Mouse (Mus musculus): ENCODE data around the gene Abtb2. TPM values are rescaled to one million over a fixed set of nuclear protein-coding genes. Genes with fewer than 3 reads are reported as not detected.
"Not testable (repeated sequence)": the region's sequence is repeated elsewhere in the genome, so short reads cannot be mapped to it uniquely, and the experiment has no call there.

The Abtb2 gene
- 10.6 and 14.7 TPM in 2 replicates for polyA plus RNA-seq (2012; rRNA removed)

- H3K27ac ChIP-seq (ENCODE audit: insufficient read depth, low read length), result peak within 1 kb of the TSS; percentile 68
- under 1% methylated on average over 34 of the region's 34 CpGs for WGBS
- peaks cover 10% of the 10 kb centered on the region; the same call in 1 of the 2 replicates for H3K27me3 ChIP-seq (ENCODE audit: control insufficient read depth, insufficient read depth, low read length)
- TF ChIP-seq CTCF (IDR thresholded peaks at IDR 0.05; ENCODE audit: extremely low read depth, insufficient read depth, insufficient read length, insufficient replicate concordance) (no peak), POLR2A (IDR thresholded peaks at IDR 0.05; ENCODE audit: low read depth, low read length) (peak; percentile 77; the same call in 1 of the 2 replicates)
- H3K36me3 ChIP-seq (ENCODE audit: control insufficient read depth, insufficient read depth, low read length), result no peaks in the 10 kb centered on the region
- peaks cover 6% of the 10 kb centered on the region for H3K4me1 ChIP-seq (ENCODE audit: control insufficient read depth, insufficient read depth, insufficient read length)
- peak within 1 kb of the TSS; percentile 88 for H3K4me3 ChIP-seq (ENCODE audit: extremely low read depth, insufficient read depth, insufficient read length)
- DNase-seq (ENCODE audit: low read depth in 1 of 2, low spot score in 2 of 2), result peak; percentile 79 to 94
Measured at GRCm38 (mm10) chr2:103565732-103566422, at the start of gene Abtb2. TSS of gene Abtb2 (plus strand) at chr2:103566310.

- TF ChIP-seq POLR2A (IDR thresholded peaks at IDR 0.05; ENCODE audit: low read depth, low read length) (no peak), CTCF (IDR thresholded peaks at IDR 0.05; ENCODE audit: extremely low read depth, insufficient read depth, insufficient read length, insufficient replicate concordance) (no peak)
- Histone ChIP-seq H3K27ac (ENCODE audit: insufficient read depth, low read length) (no peak overlapping the region), H3K27me3 (ENCODE audit: control insufficient read depth, insufficient read depth, low read length) (no peaks in the 10 kb centered on the region), H3K4me3 (ENCODE audit: extremely low read depth, insufficient read depth, insufficient read length) (no peak overlapping the region), H3K36me3 (ENCODE audit: control insufficient read depth, insufficient read depth, low read length) (no peaks in the 10 kb centered on the region), H3K4me1 (ENCODE audit: control insufficient read depth, insufficient read depth, insufficient read length) (no peaks in the 10 kb centered on the region)
- WGBS, result 84% methylated on average over 1 of the region's 1 CpGs
- DNase-seq (ENCODE audit: low read depth in 1 of 2, low spot score in 2 of 2), result no peak
Measured at GRCm38 (mm10) chr2:103516472-103516871, 49.6 kb upstream of the Abtb2 start.

- no peaks in the 10 kb centered on the region for H3K27me3 ChIP-seq (ENCODE audit: control insufficient read depth, insufficient read depth, low read length)
- no peak for DNase-seq (ENCODE audit: low read depth in 1 of 2, low spot score in 2 of 2)
- H3K4me1 ChIP-seq (ENCODE audit: control insufficient read depth, insufficient read depth, insufficient read length), result no peaks in the 10 kb centered on the region
- WGBS, result 83% methylated on average over 1 of the region's 1 CpGs
- no peaks in the 10 kb centered on the region for H3K36me3 ChIP-seq (ENCODE audit: control insufficient read depth, insufficient read depth, low read length)
- TF ChIP-seq POLR2A (IDR thresholded peaks at IDR 0.05; ENCODE audit: low read depth, low read length), result no peak
- TF ChIP-seq CTCF (IDR thresholded peaks at IDR 0.05; ENCODE audit: extremely low read depth, insufficient read depth, insufficient read length, insufficient replicate concordance), result no peak
- H3K4me3 ChIP-seq (ENCODE audit: extremely low read depth, insufficient read depth, insufficient read length), result no peak overlapping the region
- no peak overlapping the region for H3K27ac ChIP-seq (ENCODE audit: insufficient read depth, low read length)
Measured at GRCm38 (mm10) chr2:103525596-103525995, 40.5 kb upstream of the Abtb2 start.

DNA sequence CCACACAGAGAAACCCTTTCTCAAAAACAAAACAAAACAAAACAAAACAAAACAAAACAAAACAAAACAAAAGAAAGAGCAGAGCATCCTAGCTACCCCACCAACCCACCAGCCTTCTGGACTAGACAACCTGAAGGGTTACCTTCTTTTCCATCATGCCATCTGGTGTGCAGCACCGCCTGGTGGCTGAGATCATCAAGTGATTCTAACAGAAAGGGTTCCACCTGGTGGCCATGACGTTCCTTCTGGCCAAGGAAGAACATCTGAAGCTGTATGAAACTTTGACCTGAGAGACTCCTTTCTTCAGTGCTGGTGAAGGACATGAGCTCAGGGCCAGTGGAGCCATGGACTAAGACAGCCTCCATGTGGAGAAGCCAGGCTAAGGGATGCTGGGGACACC, 19.0 kb upstream of the Abtb2 start:
- Histone ChIP-seq H3K36me3 (ENCODE audit: control insufficient read depth, insufficient read depth, low read length) (no peaks in the 10 kb centered on the region), H3K27me3 (ENCODE audit: control insufficient read depth, insufficient read depth, low read length) (no peaks in the 10 kb centered on the region), H3K4me1 (ENCODE audit: control insufficient read depth, insufficient read depth, insufficient read length) (no peaks in the 10 kb centered on the region), H3K27ac (ENCODE audit: insufficient read depth, low read length) (no peak overlapping the region), H3K4me3 (ENCODE audit: extremely low read depth, insufficient read depth, insufficient read length) (no peak overlapping the region)
- peak; percentile 98; the same call in 1 of the 2 replicates for TF ChIP-seq CTCF (IDR thresholded peaks at IDR 0.05; ENCODE audit: extremely low read depth, insufficient read depth, insufficient read length, insufficient replicate concordance)
- no peak for TF ChIP-seq POLR2A (IDR thresholded peaks at IDR 0.05; ENCODE audit: low read depth, low read length)
- DNase-seq (ENCODE audit: low read depth in 1 of 2, low spot score in 2 of 2), result peak; percentile 63 to 71
- 2% methylated on average over 2 of the region's 2 CpGs for WGBS

DNA sequence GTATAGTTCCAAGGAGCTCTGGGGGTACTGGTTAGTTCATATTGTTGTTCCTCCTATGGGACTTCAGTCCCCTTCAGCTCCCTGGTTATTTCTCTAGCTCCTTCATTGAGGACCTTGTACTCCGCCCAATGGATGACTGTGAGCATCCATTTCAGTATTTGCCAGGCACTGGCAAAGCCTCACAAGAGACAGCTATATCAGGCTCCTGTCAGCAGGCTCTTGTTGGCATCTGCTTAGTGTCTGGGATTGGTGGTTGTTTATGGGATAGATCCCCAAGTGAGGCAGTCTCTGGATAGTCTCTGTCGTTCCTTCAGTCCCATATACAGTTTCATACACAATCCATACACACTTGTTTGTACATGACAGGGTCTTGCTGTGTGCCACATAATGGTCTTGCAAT, 15.8 kb upstream of the Abtb2 start:
- not testable (repeated sequence) for H3K27me3 ChIP-seq (ENCODE audit: control insufficient read depth, insufficient read depth, low read length); DNase-seq (ENCODE audit: low read depth in 1 of 2, low spot score in 2 of 2); H3K4me1 ChIP-seq (ENCODE audit: control insufficient read depth, insufficient read depth, insufficient read length); H3K4me3 ChIP-seq (ENCODE audit: extremely low read depth, insufficient read depth, insufficient read length); H3K27ac ChIP-seq (ENCODE audit: insufficient read depth, low read length); H3K36me3 ChIP-seq (ENCODE audit: control insufficient read depth, insufficient read depth, low read length)
- WGBS, result 81% methylated on average over 2 of the region's 2 CpGs

DNA sequence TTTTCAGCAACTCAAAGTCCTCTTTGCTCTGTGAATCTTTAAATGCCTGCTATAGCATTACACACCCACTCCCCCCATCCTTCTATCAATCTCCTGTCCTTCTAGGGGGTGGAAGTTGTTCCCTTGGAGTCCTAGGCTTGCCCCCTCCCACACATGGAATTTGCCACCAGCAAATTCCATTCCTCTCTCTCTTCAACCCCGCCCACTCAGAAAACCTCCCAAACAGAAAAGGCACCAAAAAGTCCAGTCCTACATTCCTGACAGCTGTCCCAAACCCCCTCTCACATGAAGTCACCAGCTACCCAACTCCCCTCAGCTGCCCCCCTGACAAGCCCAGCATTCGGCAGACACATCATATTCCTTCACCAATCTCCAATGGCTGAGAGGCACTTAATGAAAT, 12.1 kb upstream of the Abtb2 start:
- Histone ChIP-seq H3K27ac (ENCODE audit: insufficient read depth, low read length) (no peak overlapping the region), H3K27me3 (ENCODE audit: control insufficient read depth, insufficient read depth, low read length) (no peaks in the 10 kb centered on the region), H3K36me3 (ENCODE audit: control insufficient read depth, insufficient read depth, low read length) (no peaks in the 10 kb centered on the region), H3K4me3 (ENCODE audit: extremely low read depth, insufficient read depth, insufficient read length) (no peak overlapping the region), H3K4me1 (ENCODE audit: control insufficient read depth, insufficient read depth, insufficient read length) (no peaks in the 10 kb centered on the region)
- WGBS, result 71% methylated on average over 2 of the region's 2 CpGs
- no peak for TF ChIP-seq CTCF (IDR thresholded peaks at IDR 0.05; ENCODE audit: extremely low read depth, insufficient read depth, insufficient read length, insufficient replicate concordance)
- TF ChIP-seq POLR2A (IDR thresholded peaks at IDR 0.05; ENCODE audit: low read depth, low read length), result no peak
- DNase-seq (ENCODE audit: low read depth in 1 of 2, low spot score in 2 of 2), result no peak

DNA sequence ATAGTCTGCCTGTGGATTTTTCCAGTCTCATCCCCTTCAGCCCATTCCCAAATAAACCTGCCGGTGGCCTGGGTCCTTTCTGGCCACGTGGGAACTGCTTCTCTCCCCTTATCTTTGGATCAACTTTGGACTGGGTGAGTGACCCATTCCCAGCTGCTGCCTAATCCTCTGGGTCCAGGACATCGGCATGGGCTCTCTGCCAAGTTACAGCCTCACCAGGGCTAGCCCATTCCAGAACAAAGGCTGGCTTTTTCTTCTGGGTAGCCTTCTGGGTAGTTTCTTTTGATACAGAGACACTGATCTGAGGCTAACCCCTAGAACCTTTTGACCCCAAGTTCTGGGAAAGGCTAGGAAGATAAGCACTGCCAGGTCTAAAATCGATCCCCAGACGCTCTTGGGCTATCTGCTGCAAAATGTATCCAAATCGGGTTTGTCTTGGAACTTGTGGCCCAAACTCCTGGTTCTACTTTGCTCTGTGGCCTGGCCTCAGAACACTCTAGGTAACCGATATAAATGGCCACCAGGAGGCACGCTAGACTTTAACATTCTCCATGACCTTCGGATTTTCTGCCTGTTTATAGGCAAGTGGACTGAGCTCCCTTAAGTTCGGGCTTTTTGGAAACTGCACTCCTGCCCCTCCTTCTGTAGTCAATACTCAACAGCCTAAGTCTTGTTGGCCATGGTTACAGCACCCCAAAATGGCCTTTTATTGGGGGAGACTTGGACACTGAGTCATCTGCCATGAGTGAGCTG, 9.8 kb upstream of the Abtb2 start:
- H3K27me3 ChIP-seq (ENCODE audit: control insufficient read depth, insufficient read depth, low read length), result no peaks in the 10 kb centered on the region
- no peak overlapping the region for H3K4me3 ChIP-seq (ENCODE audit: extremely low read depth, insufficient read depth, insufficient read length)
- H3K27ac ChIP-seq (ENCODE audit: insufficient read depth, low read length), result no peak overlapping the region
- no peak for TF ChIP-seq CTCF (IDR thresholded peaks at IDR 0.05; ENCODE audit: extremely low read depth, insufficient read depth, insufficient read length, insufficient replicate concordance)
- TF ChIP-seq POLR2A (IDR thresholded peaks at IDR 0.05; ENCODE audit: low read depth, low read length), result no peak
- no peaks in the 10 kb centered on the region for H3K36me3 ChIP-seq (ENCODE audit: control insufficient read depth, insufficient read depth, low read length)
- no peaks in the 10 kb centered on the region for H3K4me1 ChIP-seq (ENCODE audit: control insufficient read depth, insufficient read depth, insufficient read length)
- DNase-seq (ENCODE audit: low read depth in 1 of 2, low spot score in 2 of 2), result peak in 1 of 2 experiments; percentile 28
- 68% methylated on average over 10 of the region's 10 CpGs for WGBS
